Mouse (Mus musculus) megakaryocyte, embryonic 14.5 days (primary cell): ENCODE data around the gene Tex261.

ENCODE experiments used
- FLI1 ChIP-seq: IDR thresholded peaks from 2 replicates; pipeline ENCODE4 v1.6.1; 2012; ENCODE audit warnings: low read length, inconsistent platforms, mixed read lengths
- GATA1 ChIP-seq: IDR thresholded peaks from 3 replicates; pipeline ENCODE4 v1.6.1; 2012; ENCODE audit warnings: mixed read lengths, low read length, inconsistent platforms, borderline replicate concordance

DNA sequence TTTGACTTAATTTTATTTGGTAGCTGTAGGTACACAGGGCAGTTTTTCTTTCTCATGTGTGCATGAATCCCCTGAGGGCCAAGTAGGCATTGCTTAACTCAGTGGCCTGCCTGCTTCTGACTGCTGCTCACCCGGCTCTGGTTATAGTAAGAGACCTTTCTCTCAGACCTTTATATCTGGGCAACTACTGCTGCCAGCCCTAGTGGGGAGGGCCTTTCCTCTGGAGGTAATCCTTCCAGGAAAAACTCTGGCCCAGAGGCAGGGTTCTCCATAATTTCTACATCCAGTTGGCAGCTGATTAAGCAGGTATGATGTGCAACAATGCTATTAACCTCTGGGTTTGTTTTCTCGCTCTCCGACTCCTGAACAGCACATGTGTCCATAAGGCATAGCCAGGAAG is 27.2 kb upstream of the Tex261 start:
- TF ChIP-seq GATA1 (no peak), FLI1 (no peak)
